Mouse (Mus musculus) cortical plate, adult 2 months (tissue): ENCODE measurements around the gene Tsen54.

ENCODE experiments used
- CTCF ChIP-seq: fragments of 200-500 bp; IDR thresholded peaks from 2 replicates; pipeline ENCODE4 v1.5.1; 2011; ENCODE audit warnings: mild to moderate bottlenecking, control low read depth, low read length; ENCODE audit not compliant: insufficient read depth; ENCODE audit errors: extremely low read depth
- POLR2A ChIP-seq: fragments of 200-500 bp; IDR thresholded peaks from 2 replicates; pipeline ENCODE4 v1.6.1; 2011; ENCODE audit warnings: mild to moderate bottlenecking, low read length, control low read depth; ENCODE audit not compliant: insufficient read depth; ENCODE audit errors: extremely low read depth

GRCm38 (mm10) chr11:115813507-115814296 lies 822 bp upstream of the Tsen54 start, which contains the start of gene Caskin2:
- peak; percentile 88 for TF ChIP-seq CTCF
- peak; percentile 54; the same call in 1 of the 2 replicates for TF ChIP-seq POLR2A
